Mouse (Mus musculus): ENCODE results near the gene Lins1. TPM values are rescaled to one million over a fixed set of nuclear protein-coding genes. Genes with fewer than 3 reads are reported as not detected.

Gene Lins1
- polyA plus RNA-seq, 1 experiment from 2014 or later: 20.6 TPM

DNA sequence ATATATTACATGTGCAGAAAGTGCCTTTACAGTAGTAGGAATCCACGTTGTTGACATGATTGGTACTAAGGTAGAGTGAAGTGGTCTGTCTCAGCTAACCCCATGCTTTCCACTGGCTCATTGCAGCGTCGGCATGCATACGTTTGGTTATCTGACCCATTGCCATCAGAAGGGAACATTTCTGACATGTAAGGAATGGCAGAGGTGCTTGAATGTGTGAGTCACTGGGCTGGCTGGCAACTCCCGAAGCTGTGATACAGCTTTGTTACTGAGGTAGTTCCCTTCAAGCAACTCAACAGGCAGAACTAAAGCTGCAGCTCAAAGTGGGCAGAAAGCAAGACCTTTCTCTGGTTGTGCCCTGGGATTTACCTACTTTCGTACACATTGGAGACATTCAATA, 45.3 kb downstream of the Lins1 start:
- Histone ChIP-seq H3K4me3 (replicated peaks; ENCODE audit: low read depth, low read length) (no peak overlapping the region), H3K27me3 (ENCODE audit: control insufficient read depth, insufficient read depth, low read length) (no peaks in the 10 kb centered on the region), H3K4me1 (ENCODE audit: control insufficient read depth, insufficient read depth, low read length) (no peaks in the 10 kb centered on the region), H3K9me3 (ENCODE audit: control insufficient read depth, low read length) (no peaks in the 10 kb centered on the region), H3K36me3 (ENCODE audit: control insufficient read depth, insufficient read depth, low read length) (no peaks in the 10 kb centered on the region), H3K27ac (replicated peaks; ENCODE audit: low read depth, low read length) (no peak overlapping the region), H3K9ac (replicated peaks; ENCODE audit: low read length) (no peak overlapping the region), H3K4me2 (ENCODE audit: low read length) (no peak overlapping the region)
- 97% methylated on average over 6 of the region's 6 CpGs for WGBS
- ATAC-seq (ENCODE audit: low FRiP score, low TSS enrichment) (no peak), DNase-seq (no peak)

- H3K9me3 ChIP-seq (ENCODE audit: control insufficient read depth, low read length): no peaks in the 10 kb centered on the region
- no peak overlapping the region for H3K27ac ChIP-seq (replicated peaks; ENCODE audit: low read depth, low read length)
- H3K4me3 ChIP-seq (replicated peaks; ENCODE audit: low read depth, low read length): no peak overlapping the region
- DNase-seq (no peak), ATAC-seq (ENCODE audit: low FRiP score, low TSS enrichment) (no peak)
- H3K4me1 ChIP-seq (ENCODE audit: control insufficient read depth, insufficient read depth, low read length): no peaks in the 10 kb centered on the region
- 97% methylated on average over 4 of the region's 4 CpGs for WGBS
- H3K9ac ChIP-seq (replicated peaks; ENCODE audit: low read length): no peak overlapping the region
- H3K27me3 ChIP-seq (ENCODE audit: control insufficient read depth, insufficient read depth, low read length): no peaks in the 10 kb centered on the region
- H3K4me2 ChIP-seq (ENCODE audit: low read length): no peak overlapping the region
- no peaks in the 10 kb centered on the region for H3K36me3 ChIP-seq (ENCODE audit: control insufficient read depth, insufficient read depth, low read length)
Observed at GRCm38 (mm10) chr7:66737418-66737817, 47.7 kb downstream of the Lins1 start.

- Histone ChIP-seq H3K27me3 (ENCODE audit: control insufficient read depth, insufficient read depth, low read length) (no peaks in the 10 kb centered on the region), H3K9me3 (ENCODE audit: control insufficient read depth, low read length) (no peaks in the 10 kb centered on the region), H3K4me1 (ENCODE audit: control insufficient read depth, insufficient read depth, low read length) (no peaks in the 10 kb centered on the region), H3K27ac (replicated peaks; ENCODE audit: low read depth, low read length) (no peak overlapping the region), H3K4me2 (ENCODE audit: low read length) (no peak overlapping the region), H3K9ac (replicated peaks; ENCODE audit: low read length) (no peak overlapping the region), H3K36me3 (ENCODE audit: control insufficient read depth, insufficient read depth, low read length) (no peaks in the 10 kb centered on the region), H3K4me3 (replicated peaks; ENCODE audit: low read depth, low read length) (no peak overlapping the region)
- DNase-seq (no peak), ATAC-seq (ENCODE audit: low FRiP score, low TSS enrichment) (no peak)
- 74% methylated on average over 5 of the region's 5 CpGs for WGBS
Observed at GRCm38 (mm10) chr7:66741008-66741407, 51.3 kb downstream of the Lins1 start.

DNA sequence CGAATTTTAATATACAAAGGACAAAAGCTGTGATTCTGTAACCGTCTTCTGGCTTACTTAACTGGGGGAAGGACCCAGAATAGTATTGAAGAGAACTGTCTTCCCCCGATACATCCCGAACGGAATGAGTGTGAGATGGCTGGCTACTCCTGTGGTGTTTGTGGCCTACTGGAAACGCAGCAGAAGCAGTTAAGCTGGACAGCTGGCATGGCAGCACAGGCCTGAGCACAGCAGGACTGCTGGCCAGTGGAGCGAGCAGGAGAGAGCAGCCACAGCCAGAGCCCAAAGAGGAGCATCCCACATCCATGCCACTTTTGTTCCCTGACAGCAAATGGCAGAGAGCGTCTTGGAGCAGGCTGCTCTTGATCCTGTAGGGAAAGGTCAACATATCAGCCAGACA, 51.7 kb downstream of the Lins1 start:
- no peak overlapping the region for H3K4me2 ChIP-seq (ENCODE audit: low read length)
- no peak overlapping the region for H3K27ac ChIP-seq (replicated peaks; ENCODE audit: low read depth, low read length)
- H3K9me3 ChIP-seq (ENCODE audit: control insufficient read depth, low read length): no peaks in the 10 kb centered on the region
- H3K27me3 ChIP-seq (ENCODE audit: control insufficient read depth, insufficient read depth, low read length): no peaks in the 10 kb centered on the region
- no peak overlapping the region for H3K4me3 ChIP-seq (replicated peaks; ENCODE audit: low read depth, low read length)
- no peak for ATAC-seq (ENCODE audit: low FRiP score, low TSS enrichment)
- no peak for DNase-seq
- no peak overlapping the region for H3K9ac ChIP-seq (replicated peaks; ENCODE audit: low read length)
- no peaks in the 10 kb centered on the region for H3K4me1 ChIP-seq (ENCODE audit: control insufficient read depth, insufficient read depth, low read length)
- 46% methylated on average over 8 of the region's 8 CpGs for WGBS
- H3K36me3 ChIP-seq (ENCODE audit: control insufficient read depth, insufficient read depth, low read length): no peaks in the 10 kb centered on the region

DNA sequence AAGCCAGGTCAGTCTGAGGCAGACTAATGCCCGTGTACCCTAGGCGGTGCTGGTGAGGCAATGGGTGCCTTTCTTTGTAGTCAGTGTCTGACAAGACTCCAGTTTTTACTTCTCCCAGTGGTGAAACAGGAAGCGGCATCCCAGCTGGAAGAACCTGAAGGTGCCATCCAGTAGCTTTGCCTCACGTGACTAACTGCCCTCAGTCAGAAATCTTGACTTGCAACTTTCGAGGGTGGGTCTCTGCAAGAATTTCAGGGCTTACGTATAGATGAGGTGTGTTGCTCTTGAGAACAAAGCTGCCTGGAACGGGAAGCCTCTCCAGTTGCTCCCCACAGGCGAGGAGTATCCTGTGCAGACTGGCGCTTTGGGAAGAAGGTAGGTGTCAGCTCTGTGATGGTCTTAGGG, 53.7 kb downstream of the Lins1 start, which contains the start of gene Cers3:
Gene Cers3 (plus strand): TSS at position 128 of the 405 bp plus-strand sequence.
- Histone ChIP-seq H3K27me3 (ENCODE audit: control insufficient read depth, insufficient read depth, low read length) (no peaks in the 10 kb centered on the region), H3K36me3 (ENCODE audit: control insufficient read depth, insufficient read depth, low read length) (no peaks in the 10 kb centered on the region), H3K27ac (replicated peaks; ENCODE audit: low read depth, low read length) (no peak within 1 kb of the TSS), H3K9ac (replicated peaks; ENCODE audit: low read length) (no peak within 1 kb of the TSS), H3K4me1 (ENCODE audit: control insufficient read depth, insufficient read depth, low read length) (no peaks in the 10 kb centered on the region), H3K4me2 (ENCODE audit: low read length) (no peak within 1 kb of the TSS), H3K9me3 (ENCODE audit: control insufficient read depth, low read length) (no peaks in the 10 kb centered on the region), H3K4me3 (replicated peaks; ENCODE audit: low read depth, low read length) (no peak within 1 kb of the TSS)
- 80% methylated on average over 9 of the region's 9 CpGs for whole genome bisulfite sequencing
- DNase-seq (no peak), ATAC-seq (ENCODE audit: low FRiP score, low TSS enrichment) (no peak)

DNA sequence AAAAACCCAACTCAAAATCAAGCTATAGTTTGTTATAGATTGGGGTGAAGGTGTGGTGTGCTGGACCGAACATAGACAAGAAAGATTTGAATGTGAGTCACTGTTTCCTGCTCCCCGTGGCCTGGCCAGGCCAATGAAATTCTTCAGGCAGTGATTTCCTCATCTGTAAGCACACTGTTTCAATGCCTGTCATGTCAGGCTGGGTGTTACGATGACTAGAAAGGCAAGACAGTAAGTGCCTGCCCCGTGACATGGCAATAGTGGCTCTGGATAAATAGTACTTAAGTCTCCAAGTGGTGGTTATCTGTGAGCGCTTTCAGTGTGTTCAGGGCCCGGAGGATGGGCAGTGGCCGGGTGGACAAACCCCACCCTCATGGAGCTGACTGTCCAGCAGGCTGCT, 57.3 kb downstream of the Lins1 start:
- H3K9ac ChIP-seq (replicated peaks; ENCODE audit: low read length): no peak overlapping the region
- H3K36me3 ChIP-seq (ENCODE audit: control insufficient read depth, insufficient read depth, low read length): no peaks in the 10 kb centered on the region
- H3K4me3 ChIP-seq (replicated peaks; ENCODE audit: low read depth, low read length): no peak overlapping the region
- no peak overlapping the region for H3K27ac ChIP-seq (replicated peaks; ENCODE audit: low read depth, low read length)
- no peak for DNase-seq
- 87% methylated on average over 7 of the region's 7 CpGs for WGBS
- ATAC-seq (ENCODE audit: low FRiP score, low TSS enrichment): no peak
- no peaks in the 10 kb centered on the region for H3K27me3 ChIP-seq (ENCODE audit: control insufficient read depth, insufficient read depth, low read length)
- no peak overlapping the region for H3K4me2 ChIP-seq (ENCODE audit: low read length)
- H3K9me3 ChIP-seq (ENCODE audit: control insufficient read depth, low read length): no peaks in the 10 kb centered on the region
- H3K4me1 ChIP-seq (ENCODE audit: control insufficient read depth, insufficient read depth, low read length): no peaks in the 10 kb centered on the region

DNA sequence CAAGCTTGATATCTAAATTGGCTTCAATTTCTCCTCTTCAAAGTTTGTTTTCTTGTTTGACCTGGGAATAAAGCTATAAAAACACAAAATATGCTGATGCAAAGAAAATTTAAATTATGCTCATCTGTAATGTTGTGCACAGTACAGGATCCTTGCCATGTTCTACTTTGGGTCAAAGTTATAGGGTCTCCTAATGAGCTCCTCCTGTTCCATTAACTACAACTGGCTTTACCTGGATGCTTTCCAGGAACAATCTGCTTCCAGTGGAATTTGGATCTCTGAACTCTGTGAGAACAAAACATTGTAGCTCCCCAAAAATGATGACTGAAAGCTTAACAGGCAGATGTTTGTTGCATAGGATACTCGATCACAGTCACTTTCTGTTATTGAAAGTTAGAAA, 60.3 kb downstream of the Lins1 start:
- no peak overlapping the region for H3K4me3 ChIP-seq (replicated peaks; ENCODE audit: low read depth, low read length)
- H3K27me3 ChIP-seq (ENCODE audit: control insufficient read depth, insufficient read depth, low read length): no peaks in the 10 kb centered on the region
- DNase-seq: no peak
- no peaks in the 10 kb centered on the region for H3K36me3 ChIP-seq (ENCODE audit: control insufficient read depth, insufficient read depth, low read length)
- no peak overlapping the region for H3K4me2 ChIP-seq (ENCODE audit: low read length)
- H3K9me3 ChIP-seq (ENCODE audit: control insufficient read depth, low read length): no peaks in the 10 kb centered on the region
- no peaks in the 10 kb centered on the region for H3K4me1 ChIP-seq (ENCODE audit: control insufficient read depth, insufficient read depth, low read length)
- no peak overlapping the region for H3K27ac ChIP-seq (replicated peaks; ENCODE audit: low read depth, low read length)
- ATAC-seq (ENCODE audit: low FRiP score, low TSS enrichment): no peak
- WGBS: 96% methylated on average over 1 of the region's 1 CpGs
- no peak overlapping the region for H3K9ac ChIP-seq (replicated peaks; ENCODE audit: low read length)

GRCm38 (mm10) chr7:66753816-66754215, 64.1 kb downstream of the Lins1 start:
- Histone ChIP-seq H3K4me2 (ENCODE audit: low read length) (no peak overlapping the region), H3K9ac (replicated peaks; ENCODE audit: low read length) (no peak overlapping the region), H3K9me3 (ENCODE audit: control insufficient read depth, low read length) (no peaks in the 10 kb centered on the region), H3K4me3 (replicated peaks; ENCODE audit: low read depth, low read length) (no peak overlapping the region), H3K27me3 (ENCODE audit: control insufficient read depth, insufficient read depth, low read length) (no peaks in the 10 kb centered on the region), H3K4me1 (ENCODE audit: control insufficient read depth, insufficient read depth, low read length) (no peaks in the 10 kb centered on the region), H3K36me3 (ENCODE audit: control insufficient read depth, insufficient read depth, low read length) (no peaks in the 10 kb centered on the region), H3K27ac (replicated peaks; ENCODE audit: low read depth, low read length) (no peak overlapping the region)
- DNase-seq: no peak
- no peak for ATAC-seq (ENCODE audit: low FRiP score, low TSS enrichment)
- WGBS: 80% methylated on average over 8 of the region's 8 CpGs

- H3K27ac ChIP-seq (replicated peaks; ENCODE audit: low read depth, low read length): no peak overlapping the region
- no peaks in the 10 kb centered on the region for H3K4me1 ChIP-seq (ENCODE audit: control insufficient read depth, insufficient read depth, low read length)
- no peak overlapping the region for H3K4me3 ChIP-seq (replicated peaks; ENCODE audit: low read depth, low read length)
- ATAC-seq (ENCODE audit: low FRiP score, low TSS enrichment) (no peak), DNase-seq (no peak)
- 90% methylated on average over 7 of the region's 7 CpGs for whole genome bisulfite sequencing
- no peak overlapping the region for H3K9ac ChIP-seq (replicated peaks; ENCODE audit: low read length)
- H3K27me3 ChIP-seq (ENCODE audit: control insufficient read depth, insufficient read depth, low read length): no peaks in the 10 kb centered on the region
- H3K9me3 ChIP-seq (ENCODE audit: control insufficient read depth, low read length): no peaks in the 10 kb centered on the region
- H3K36me3 ChIP-seq (ENCODE audit: control insufficient read depth, insufficient read depth, low read length): no peaks in the 10 kb centered on the region
- H3K4me2 ChIP-seq (ENCODE audit: low read length): no peak overlapping the region
Observed at GRCm38 (mm10) chr7:66755611-66756010, 65.9 kb downstream of the Lins1 start.

Data from midbrain, embryonic 14.5 days (tissue).